Mouse (Mus musculus): ENCODE measurements around the gene Ocln. TPM values are rescaled to one million over a fixed set of nuclear protein-coding genes. Genes with fewer than 3 reads are reported as not detected.

The Ocln gene
- polyA plus RNA-seq (2012; rRNA removed): 1.5 TPM in 2 replicates

GRCm38 (mm10) chr13:100552369-100553041 lies at the start of gene Ocln:
Gene Ocln (minus strand): TSS chr13:100552718.

GRCm38 (mm10) chr13:100492061-100492787 lies 60.3 kb downstream of the Ocln start, which contains the start of gene Gtf2h2:
Gene Gtf2h2 (minus strand): TSS chr13:100492579.

GRCm38 (mm10) chr13:100452415-100453127 lies 99.9 kb downstream of the Ocln start, which contains the start of gene Naip1:
Gene Naip1 (minus strand): TSS chr13:100452869.

Other genes starting within 250 kb of the Ocln start
- gene Naip6, start 235.0 kb downstream of the Ocln start, polyA plus RNA-seq (2012; rRNA removed): 0.29 and 0.31 TPM in 2 replicates
- gene Naip1, start 99.8 kb downstream of the Ocln start, polyA plus RNA-seq (2012; rRNA removed): 0.01 and 0.02 TPM in 2 replicates
- 80.6 and 96.1 TPM in 2 replicates for gene Gtf2h2, start 60.1 kb downstream of the Ocln start, polyA plus RNA-seq (2012; rRNA removed)
- gene Marveld2, start 64.3 kb upstream of the Ocln start, polyA plus RNA-seq (2012; rRNA removed): 1.6 and 2.2 TPM in 2 replicates
- gene Ak6, start 98.3 kb upstream of the Ocln start, polyA plus RNA-seq (2012; rRNA removed): 135 and 285 TPM in 2 replicates
- gene Rad17, start 98.3 kb upstream of the Ocln start, polyA plus RNA-seq (2012; rRNA removed): 21.1 and 22.0 TPM in 2 replicates
- 22.5 and 42.3 TPM in 2 replicates for gene Taf9, start 98.9 kb upstream of the Ocln start, polyA plus RNA-seq (2012; rRNA removed)
- 2.7 TPM in 2 replicates for gene Ccdc125, start 117.0 kb upstream of the Ocln start, polyA plus RNA-seq (2012; rRNA removed)
- gene Cdk7, start 178.2 kb upstream of the Ocln start, polyA plus RNA-seq (2012; rRNA removed): 29.4 and 54.1 TPM in 2 replicates
- gene Mrps36, start 191.9 kb upstream of the Ocln start, polyA plus RNA-seq (2012; rRNA removed): 22.9 and 55.8 TPM in 2 replicates
- 44.2 and 45.6 TPM in 2 replicates for gene Cenph, start 223.2 kb upstream of the Ocln start, polyA plus RNA-seq (2012; rRNA removed)
- gene Ccnb1, start 233.9 kb upstream of the Ocln start, polyA plus RNA-seq (2012; rRNA removed): 254 and 266 TPM in 2 replicates